Mouse (Mus musculus) large intestine, adult 2 months (tissue): ENCODE data around the gene Chrm3. TPM values are rescaled to one million over a fixed set of nuclear protein-coding genes. Genes with fewer than 3 reads are reported as not detected.

Experiments used
- DNase-seq: peaks from one replicate; pipeline ENCODE4 v3.0.0-alpha.2; 2012; ENCODE audit warnings: low read depth, low spot score
- WGBS: fragments of 180-500 bp; shearing (Covaris S2); methylation state at CpG from one replicate; pipeline ENCODE4 v1.1.7; 2018; 5-methylcytosine and 5-hydroxymethylcytosine counted together
- polyA plus RNA-seq: library from polyadenylated mRNA; depleted of rRNA; stranded (reverse); fragments of >200 nt; gene quantifications from 2 replicates; pipeline ENCODE4 v1.2.3, GENCODE M21; 2012

The Chrm3 gene
- polyA plus RNA-seq, 1 experiment: 1.9 TPM

- WGBS: 81% methylated on average over 7 of the region's 7 CpGs
- DNase-seq: no peak
These were observed 253.3 kb downstream of the Chrm3 start for GRCm38 (mm10) chr13:10107331-10107730.

- 69% methylated on average over 4 of the region's 4 CpGs for WGBS
- DNase-seq: no peak
These were observed 269.9 kb downstream of the Chrm3 start for GRCm38 (mm10) chr13:10090778-10091177.

- no peak for DNase-seq
- WGBS: 66% methylated on average over 6 of the region's 6 CpGs
These were observed 274.3 kb downstream of the Chrm3 start for GRCm38 (mm10) chr13:10086336-10086735.

GRCm38 (mm10) chr13:10081896-10082426 lies 278.7 kb downstream of the Chrm3 start:
- WGBS: 59% methylated on average over 6 of the region's 6 CpGs
- no peak for DNase-seq

- 7% methylated on average over 5 of the region's 5 CpGs for WGBS
- no peak for DNase-seq
These were observed 289.5 kb downstream of the Chrm3 start for GRCm38 (mm10) chr13:10071165-10071564.

- WGBS: 51% methylated on average over 10 of the region's 10 CpGs
- DNase-seq: no peak
These were observed 291.6 kb downstream of the Chrm3 start for GRCm38 (mm10) chr13:10068927-10069580.

- DNase-seq: no peak
These were observed 293.6 kb downstream of the Chrm3 start for GRCm38 (mm10) chr13:10066829-10067618.

GRCm38 (mm10) chr13:10065776-10066175 lies 294.9 kb downstream of the Chrm3 start:
- no peak for DNase-seq
- WGBS: 70% methylated on average over 2 of the region's 2 CpGs

More at GRCm38 (mm10) chr13:10066829-10067618, 293.6 kb downstream of the Chrm3 start:
- 72% methylated on average over 12 of the region's 12 CpGs for WGBS

- DNase-seq: no peak
- 76% methylated on average over 5 of the region's 5 CpGs for WGBS
These were observed 298.0 kb downstream of the Chrm3 start for GRCm38 (mm10) chr13:10062681-10063080.

- no peak for DNase-seq
- WGBS: 69% methylated on average over 1 of the region's 1 CpGs
These were observed 301.7 kb downstream of the Chrm3 start for GRCm38 (mm10) chr13:10058993-10059392.

GRCm38 (mm10) chr13:10057644-10058198 lies 302.9 kb downstream of the Chrm3 start:
- DNase-seq: no peak
- 67% methylated on average over 2 of the region's 2 CpGs for WGBS

GRCm38 (mm10) chr13:10054086-10054485 lies 306.6 kb downstream of the Chrm3 start:
- DNase-seq: no peak

GRCm38 (mm10) chr13:10053301-10053889 lies 307.3 kb downstream of the Chrm3 start:
- 79% methylated on average over 8 of the region's 8 CpGs for WGBS
- no peak for DNase-seq

GRCm38 (mm10) chr13:10045651-10046350 lies 314.8 kb downstream of the Chrm3 start:
- DNase-seq: no peak
- WGBS: 37% methylated on average over 7 of the region's 7 CpGs

- 47% methylated on average over 4 of the region's 4 CpGs for WGBS
- no peak for DNase-seq
These were observed 316.6 kb downstream of the Chrm3 start for GRCm38 (mm10) chr13:10044084-10044483.

GRCm38 (mm10) chr13:10033570-10034399 lies 326.9 kb downstream of the Chrm3 start:
- 81% methylated on average over 18 of the region's 18 CpGs for WGBS

GRCm38 (mm10) chr13:10031547-10031946 lies 329.1 kb downstream of the Chrm3 start:
- no peak for DNase-seq
- WGBS: 69% methylated on average over 5 of the region's 5 CpGs

More at GRCm38 (mm10) chr13:10033570-10034399, 326.9 kb downstream of the Chrm3 start:
- no peak for DNase-seq

- WGBS: 78% methylated on average over 6 of the region's 6 CpGs
These were observed 330.7 kb downstream of the Chrm3 start for GRCm38 (mm10) chr13:10029944-10030343.

GRCm38 (mm10) chr13:10025134-10025533 lies 335.5 kb downstream of the Chrm3 start:
- no peak for DNase-seq
- WGBS: 36% methylated on average over 3 of the region's 3 CpGs

More at GRCm38 (mm10) chr13:10029944-10030343, 330.7 kb downstream of the Chrm3 start:
- DNase-seq: no peak
